Mouse (Mus musculus): ENCODE results near the gene Cntd1.
A peak's percentile ranks its signal among the peaks of the same experiment; 100 is the strongest.

Gene Cntd1

GRCm38 (mm10) chr11:101253613-101254389, 25.0 kb upstream of the Cntd1 start, which contains the start of gene Vps25:
Vps25 (plus strand) TSS chr11:101253707.
- DNase-seq (ENCODE audit: low read depth, low spot score), result peak; percentile 89

- DNase-seq (ENCODE audit: low read depth, low spot score), result no peak
Observed at GRCm38 (mm10) chr11:101255826-101256775, 22.7 kb upstream of the Cntd1 start.

GRCm38 (mm10) chr11:101259261-101259712, 19.5 kb upstream of the Cntd1 start:
- DNase-seq (ENCODE audit: low read depth, low spot score), result no peak

GRCm38 (mm10) chr11:101259948-101260825, 18.6 kb upstream of the Cntd1 start, which contains the start of gene Wnk4:
Wnk4 (plus strand) TSS chr11:101260567.
- peak; percentile 53 for DNase-seq (ENCODE audit: low read depth, low spot score)

GRCm38 (mm10) chr11:101260826-101261380, 17.9 kb upstream of the Cntd1 start:
- DNase-seq (ENCODE audit: low read depth, low spot score), result no peak

GRCm38 (mm10) chr11:101262272-101262967, 16.4 kb upstream of the Cntd1 start:
- DNase-seq (ENCODE audit: low read depth, low spot score), result peak; percentile 17

GRCm38 (mm10) chr11:101263138-101263988, 15.4 kb upstream of the Cntd1 start:
- no peak for DNase-seq (ENCODE audit: low read depth, low spot score)

- DNase-seq (ENCODE audit: low read depth, low spot score), result no peak
Observed at GRCm38 (mm10) chr11:101263989-101264280, 14.9 kb upstream of the Cntd1 start.

- no peak for DNase-seq (ENCODE audit: low read depth, low spot score)
Observed at GRCm38 (mm10) chr11:101264954-101265471, 13.8 kb upstream of the Cntd1 start.

- DNase-seq (ENCODE audit: low read depth, low spot score), result no peak
Observed at GRCm38 (mm10) chr11:101265906-101266305, 12.9 kb upstream of the Cntd1 start.

- DNase-seq (ENCODE audit: low read depth, low spot score), result no peak
Observed at GRCm38 (mm10) chr11:101269577-101270116, 9.2 kb upstream of the Cntd1 start.

GRCm38 (mm10) chr11:101272446-101272845, 6.4 kb upstream of the Cntd1 start:
- DNase-seq (ENCODE audit: low read depth, low spot score), result no peak

- DNase-seq (ENCODE audit: low read depth, low spot score), result no peak
Observed at GRCm38 (mm10) chr11:101275309-101275708, 3.5 kb upstream of the Cntd1 start.

GRCm38 (mm10) chr11:101276319-101277070, 2.3 kb upstream of the Cntd1 start:
- DNase-seq (ENCODE audit: low read depth, low spot score), result no peak

- no peak for DNase-seq (ENCODE audit: low read depth, low spot score)
Observed at GRCm38 (mm10) chr11:101277381-101278222, 1.2 kb upstream of the Cntd1 start.

- no peak for DNase-seq (ENCODE audit: low read depth, low spot score)
Observed at GRCm38 (mm10) chr11:101279193-101279569, 369 bp downstream of the Cntd1 start.

GRCm38 (mm10) chr11:101280837-101281236, 2.0 kb downstream of the Cntd1 start:
- no peak for DNase-seq (ENCODE audit: low read depth, low spot score)
